Mouse (Mus musculus): Measurements from ENCODE around the gene Tas2r143. TPM values are rescaled to one million over a fixed set of nuclear protein-coding genes. Genes with fewer than 3 reads are reported as not detected.
A peak's percentile ranks its signal among the peaks of the same experiment; 100 is the strongest.

The Tas2r143 gene
- total and polyA plus RNA-seq, 2 experiments from 2014 or later: not detected

DNA sequence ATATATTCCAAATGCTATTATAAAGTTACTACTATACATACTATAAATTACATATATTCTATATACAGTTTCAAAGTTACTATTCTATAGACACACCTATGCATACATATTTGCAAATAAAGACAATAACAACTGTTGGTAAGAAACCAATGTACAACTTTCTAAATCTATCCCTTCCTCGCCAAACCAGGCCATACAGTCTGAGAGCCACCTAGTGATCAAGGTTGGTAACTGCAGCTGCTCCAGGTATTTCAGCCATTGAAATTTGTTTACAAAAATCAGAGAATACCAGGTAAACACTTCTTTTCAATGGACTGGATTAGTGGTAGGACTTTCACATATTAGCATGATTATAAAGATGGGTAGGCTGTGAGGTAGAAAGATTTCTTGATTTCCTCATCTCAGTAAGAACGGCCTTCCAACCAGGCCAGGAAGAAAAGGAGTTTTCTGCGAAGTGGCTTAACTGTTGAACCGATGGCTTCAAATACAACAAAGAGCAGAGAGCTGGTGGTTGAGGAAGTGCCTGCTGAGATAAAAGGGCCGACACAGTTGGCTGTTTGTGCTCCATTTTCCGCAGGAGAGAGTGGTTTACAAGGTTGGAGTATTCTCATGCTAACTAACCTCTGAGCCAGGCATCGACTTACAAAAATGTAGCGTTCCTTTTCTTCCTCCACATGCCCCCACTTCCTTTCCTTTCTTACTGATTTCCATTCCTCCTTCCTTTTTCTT lies 19.5 kb upstream of the Tas2r143 start:
- Histone ChIP-seq H3K4me2 (ENCODE audit: low read depth, low read length) (no peak overlapping the region), H3K36me3 (replicated peaks; ENCODE audit: control insufficient read depth, insufficient read depth, low read length) (no peaks in the 10 kb centered on the region), H3K4me3 (ENCODE audit: low read depth, low read length) (no peak overlapping the region), H3K9ac (replicated peaks; ENCODE audit: low read depth, low read length) (no peak overlapping the region), H3K27me3 (ENCODE audit: control insufficient read depth, insufficient read depth, low read length) (no peaks in the 10 kb centered on the region), H3K27ac (ENCODE audit: low read depth) (peak overlapping the region; percentile 89; the same call in 1 of the 2 replicates), H3K4me1 (ENCODE audit: control insufficient read depth, insufficient read depth) (peaks cover 24% of the 10 kb centered on the region), H3K9me3 (replicated peaks; ENCODE audit: control insufficient read depth, low read length) (no peaks in the 10 kb centered on the region)
- TF ChIP-seq EP300 (IDR thresholded peaks at IDR 0.05; ENCODE audit: low read depth) (no peak), CTCF (IDR thresholded peaks at IDR 0.05; ENCODE audit: low read depth) (peak; percentile 80)
- WGBS: 23% methylated on average over 8 of the region's 8 CpGs
- no peak for ATAC-seq (ENCODE audit: insufficient read depth, low read depth)
- peak; percentile 38 for DNase-seq (ENCODE audit: low spot score)

DNA sequence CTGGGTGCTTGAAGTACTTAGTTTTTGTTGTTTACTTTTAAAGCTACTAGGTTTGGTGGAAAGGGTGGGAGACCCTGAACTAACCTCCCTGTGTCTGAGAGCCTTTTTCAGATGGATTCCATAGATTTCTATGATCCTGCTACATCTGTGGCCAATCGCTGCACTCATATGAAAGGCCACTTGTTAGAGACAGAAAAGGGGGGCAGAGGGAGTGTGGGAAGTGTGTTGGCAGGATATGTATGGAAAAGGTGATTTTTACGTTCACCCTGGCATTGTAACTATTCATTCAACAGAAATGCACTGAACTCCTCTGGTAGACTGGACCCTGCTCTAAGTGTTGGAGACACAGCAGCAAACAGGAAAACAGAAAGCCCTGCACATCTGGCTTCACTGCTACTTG lies 18.8 kb upstream of the Tas2r143 start:
- DNase-seq (ENCODE audit: low spot score) (no peak), ATAC-seq (ENCODE audit: insufficient read depth, low read depth) (no peak)
- Histone ChIP-seq H3K9me3 (replicated peaks; ENCODE audit: control insufficient read depth, low read length) (no peaks in the 10 kb centered on the region), H3K4me2 (ENCODE audit: low read depth, low read length) (no peak overlapping the region), H3K27ac (ENCODE audit: low read depth) (peak overlapping the region; percentile 89), H3K9ac (replicated peaks; ENCODE audit: low read depth, low read length) (no peak overlapping the region), H3K36me3 (replicated peaks; ENCODE audit: control insufficient read depth, insufficient read depth, low read length) (no peaks in the 10 kb centered on the region), H3K27me3 (ENCODE audit: control insufficient read depth, insufficient read depth, low read length) (no peaks in the 10 kb centered on the region), H3K4me1 (ENCODE audit: control insufficient read depth, insufficient read depth) (peaks cover 18% of the 10 kb centered on the region), H3K4me3 (ENCODE audit: low read depth, low read length) (no peak overlapping the region)
- TF ChIP-seq EP300 (IDR thresholded peaks at IDR 0.05; ENCODE audit: low read depth): no peak
- 66% methylated on average over 2 of the region's 2 CpGs for WGBS

DNA sequence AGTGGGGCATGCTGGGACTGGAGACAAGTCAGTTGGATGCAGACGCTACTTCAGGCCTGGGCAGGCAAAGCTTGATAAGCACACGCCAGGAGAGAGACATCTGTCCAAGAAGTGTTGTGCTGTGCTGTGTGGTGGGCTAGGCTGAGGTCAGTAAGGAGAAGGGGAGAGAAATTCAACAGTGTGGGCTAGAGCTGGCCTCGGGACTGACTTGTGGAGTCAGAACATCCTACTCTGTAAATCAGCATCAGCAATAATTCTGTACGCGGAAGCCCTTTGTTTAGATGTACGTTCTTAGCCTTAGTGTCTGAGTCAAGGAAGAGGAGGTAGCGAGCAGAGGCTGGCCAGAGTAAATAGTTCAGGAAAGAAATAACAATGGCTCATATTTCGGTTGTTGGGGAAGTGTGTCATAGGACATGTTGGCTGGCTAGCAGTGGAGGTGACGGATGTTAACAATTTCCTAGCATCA lies 18.1 kb upstream of the Tas2r143 start:
- no peak overlapping the region for H3K4me2 ChIP-seq (ENCODE audit: low read depth, low read length)
- no peaks in the 10 kb centered on the region for H3K36me3 ChIP-seq (replicated peaks; ENCODE audit: control insufficient read depth, insufficient read depth, low read length)
- H3K4me1 ChIP-seq (ENCODE audit: control insufficient read depth, insufficient read depth): peaks cover 15% of the 10 kb centered on the region
- no peaks in the 10 kb centered on the region for H3K9me3 ChIP-seq (replicated peaks; ENCODE audit: control insufficient read depth, low read length)
- TF ChIP-seq EP300 (IDR thresholded peaks at IDR 0.05; ENCODE audit: low read depth): peak; percentile 40; the same call in 1 of the 2 replicates
- TF ChIP-seq CTCF (IDR thresholded peaks at IDR 0.05; ENCODE audit: low read depth): no peak
- peak; percentile 71 for DNase-seq (ENCODE audit: low spot score)
- 39% methylated on average over 9 of the region's 9 CpGs for WGBS
- peak; percentile 75 for ATAC-seq (ENCODE audit: insufficient read depth, low read depth)
- no peaks in the 10 kb centered on the region for H3K27me3 ChIP-seq (ENCODE audit: control insufficient read depth, insufficient read depth, low read length)
- H3K27ac ChIP-seq (ENCODE audit: low read depth): peak overlapping the region; percentile 89
- H3K9ac ChIP-seq (replicated peaks; ENCODE audit: low read depth, low read length): 0 out of 2 replicates have a peak overlapping the region, but pooled peaks have one; percentile 20
- no peak overlapping the region for H3K4me3 ChIP-seq (ENCODE audit: low read depth, low read length)

DNA sequence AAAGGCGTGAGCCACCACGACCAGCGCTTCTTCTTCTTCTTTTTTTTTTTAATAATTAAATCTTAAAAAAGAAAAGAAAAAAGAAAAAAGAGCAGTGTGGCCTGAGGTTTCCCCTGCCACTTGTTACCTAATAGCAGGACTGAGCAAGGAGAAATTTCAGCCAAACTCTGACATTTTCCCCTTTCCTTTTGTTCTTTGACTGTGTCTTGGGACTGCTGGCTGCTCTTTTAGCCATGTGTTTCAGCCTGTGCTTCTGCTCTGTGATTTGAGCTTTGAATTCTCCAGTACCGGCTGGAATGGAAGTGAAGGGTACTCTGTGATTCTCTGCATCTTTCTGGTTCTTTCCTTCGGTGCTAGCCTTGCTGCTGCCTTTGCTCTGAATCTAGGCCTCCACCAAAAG lies 16.7 kb upstream of the Tas2r143 start:
- no peak for DNase-seq (ENCODE audit: low spot score)
- ATAC-seq (ENCODE audit: insufficient read depth, low read depth): no peak
- no peak overlapping the region for H3K27ac ChIP-seq (ENCODE audit: low read depth)
- no peak overlapping the region for H3K4me3 ChIP-seq (ENCODE audit: low read depth, low read length)
- H3K9ac ChIP-seq (replicated peaks; ENCODE audit: low read depth, low read length): no peak overlapping the region
- H3K27me3 ChIP-seq (ENCODE audit: control insufficient read depth, insufficient read depth, low read length): no peaks in the 10 kb centered on the region
- no peaks in the 10 kb centered on the region for H3K36me3 ChIP-seq (replicated peaks; ENCODE audit: control insufficient read depth, insufficient read depth, low read length)
- H3K9me3 ChIP-seq (replicated peaks; ENCODE audit: control insufficient read depth, low read length): no peaks in the 10 kb centered on the region
- WGBS: 88% methylated on average over 5 of the region's 5 CpGs
- H3K4me2 ChIP-seq (ENCODE audit: low read depth, low read length): no peak overlapping the region
- H3K4me1 ChIP-seq (ENCODE audit: control insufficient read depth, insufficient read depth): peaks cover 15% of the 10 kb centered on the region
- TF ChIP-seq EP300 (IDR thresholded peaks at IDR 0.05; ENCODE audit: low read depth): no peak
- no peak for TF ChIP-seq CTCF (IDR thresholded peaks at IDR 0.05; ENCODE audit: low read depth)

DNA sequence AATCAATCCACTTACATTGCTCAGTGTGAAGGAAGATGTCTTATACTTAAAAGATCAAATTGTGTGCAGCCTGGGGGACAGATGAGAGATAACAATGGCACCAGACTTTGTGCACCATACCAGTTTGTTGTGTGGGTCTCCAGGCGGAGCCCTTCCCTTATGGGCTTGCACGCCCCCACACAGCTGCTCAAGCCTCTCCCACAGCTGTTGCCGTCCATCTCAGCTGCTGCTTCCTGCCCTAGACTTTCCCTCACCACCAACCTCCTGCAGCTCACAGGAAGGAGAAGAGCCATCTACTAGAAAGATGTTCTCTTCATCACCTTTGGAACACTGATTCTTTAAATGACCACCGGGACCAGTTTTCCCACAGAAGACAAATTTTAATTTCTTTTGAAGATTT lies 14.4 kb upstream of the Tas2r143 start:
- no peaks in the 10 kb centered on the region for H3K9me3 ChIP-seq (replicated peaks; ENCODE audit: control insufficient read depth, low read length)
- DNase-seq (ENCODE audit: low spot score) (no peak), ATAC-seq (ENCODE audit: insufficient read depth, low read depth) (no peak)
- 77% methylated on average over 4 of the region's 4 CpGs for WGBS
- H3K4me1 ChIP-seq (ENCODE audit: control insufficient read depth, insufficient read depth): peaks cover 15% of the 10 kb centered on the region
- no peak overlapping the region for H3K9ac ChIP-seq (replicated peaks; ENCODE audit: low read depth, low read length)
- no peak overlapping the region for H3K4me3 ChIP-seq (ENCODE audit: low read depth, low read length)
- no peak overlapping the region for H3K27ac ChIP-seq (ENCODE audit: low read depth)
- H3K4me2 ChIP-seq (ENCODE audit: low read depth, low read length): no peak overlapping the region
- no peak for TF ChIP-seq EP300 (IDR thresholded peaks at IDR 0.05; ENCODE audit: low read depth)
- no peak for TF ChIP-seq CTCF (IDR thresholded peaks at IDR 0.05; ENCODE audit: low read depth)
- no peaks in the 10 kb centered on the region for H3K27me3 ChIP-seq (ENCODE audit: control insufficient read depth, insufficient read depth, low read length)
- H3K36me3 ChIP-seq (replicated peaks; ENCODE audit: control insufficient read depth, insufficient read depth, low read length): no peaks in the 10 kb centered on the region

Data from heart, postnatal 0 days (tissue).